Mouse (Mus musculus) MEL (cell line): ENCODE results near the gene Sv2c. TPM values are rescaled to one million over a fixed set of nuclear protein-coding genes. Genes with fewer than 3 reads are reported as not detected.

Experiments used
- DNase-seq: peaks from one replicate; pipeline ENCODE4 v3.0.0; 2011; ENCODE audit warnings: low read depth, low spot score
- H3K27ac ChIP-seq: 2 replicates; pipeline ENCODE4 v1.5.1; 2012; ENCODE audit warnings: low read depth, mild to moderate bottlenecking, control low read depth, low read length, moderate library complexity; ENCODE audit not compliant: control insufficient read depth
- H3K27me3 ChIP-seq, 2 experiments: fragments of 150-350 bp in 1 of 2; sonication (generic) in 1 of 2; 2 replicates each; pipeline ENCODE4 v1.6.1; 2012; ENCODE audit warnings: low read length in 2 of 2, mild to moderate bottlenecking in 2 of 2, improper control_type of control experiment in 1 of 2, moderate library complexity in 1 of 2; ENCODE audit not compliant: insufficient read depth in 2 of 2, control insufficient read depth in 1 of 2
- H3K36me3 ChIP-seq, 2 experiments: 2 replicates each; pipeline ENCODE4 v1.6.1; 2012 to 2014; ENCODE audit warnings: low read length in 2 of 2, improper control_type of control experiment in 1 of 2, inconsistent platforms in 1 of 2, mild to moderate bottlenecking in 1 of 2; ENCODE audit not compliant: insufficient read depth in 2 of 2, control insufficient read depth in 1 of 2
- H3K4me1 ChIP-seq, 2 experiments: fragments of 150-350 bp in 1 of 2; sonication (generic) in 1 of 2; 2 replicates each; pipeline ENCODE4 v1.6.1; 2012; ENCODE audit warnings: low read length in 2 of 2, improper control_type of control experiment in 1 of 2, mild to moderate bottlenecking in 1 of 2; ENCODE audit not compliant: insufficient read depth in 2 of 2, control insufficient read depth in 1 of 2
- H3K4me3 ChIP-seq, 2 experiments: fragments of 150-350 bp in 1 of 2; sonication (generic) in 1 of 2; 2 replicates each; pipeline ENCODE4 v1.5.1; 2012; ENCODE audit warnings: low read depth in 2 of 2, low read length in 2 of 2, mild to moderate bottlenecking in 2 of 2, moderate library complexity in 2 of 2, control low read depth in 1 of 2, improper control_type of control experiment in 1 of 2; ENCODE audit not compliant: control insufficient read depth in 1 of 2, insufficient read depth in 1 of 2
- H3K79me2 ChIP-seq: 2 replicates; pipeline ENCODE4 v1.6.1; 2012; ENCODE audit warnings: mild to moderate bottlenecking, low read length, moderate library complexity; ENCODE audit not compliant: control insufficient read depth, poor library complexity, insufficient read depth
- H3K9ac ChIP-seq: 2 replicates; pipeline ENCODE4 v1.6.1; 2012; ENCODE audit warnings: low read depth, mild to moderate bottlenecking, control low read depth, low read length, moderate library complexity; ENCODE audit not compliant: control insufficient read depth, poor library complexity, severe bottlenecking
- H3K9me3 ChIP-seq: fragments of 150-350 bp; sonication (generic); replicated peaks from 2 replicates; pipeline ENCODE4 v1.6.1; 2012; ENCODE audit warnings: mild to moderate bottlenecking, low read length, improper control_type of control experiment, moderate library complexity; ENCODE audit not compliant: insufficient read depth
- CHD2 ChIP-seq: IDR thresholded peaks from 2 replicates; pipeline ENCODE4 v1.6.1; 2011; ENCODE audit warnings: low read length, improper control_type of control experiment
- CTCF ChIP-seq, 3 experiments: IDR thresholded peaks in 2 of 3; conservative IDR thresholded peaks in 1 of 3; 2 replicates each; pipeline ENCODE4 v1.5.1; 2011 to 2012; ENCODE audit warnings: low read length in 3 of 3, low read depth in 2 of 3, mild to moderate bottlenecking in 2 of 3, improper control_type of control experiment in 1 of 3, inconsistent platforms in 1 of 3, mixed read lengths in 1 of 3, moderate library complexity in 1 of 3; ENCODE audit not compliant: control insufficient read depth in 1 of 3, insufficient read depth in 1 of 3, poor library complexity in 1 of 3, severe bottlenecking in 1 of 3
- ELF1 ChIP-seq: IDR thresholded peaks from 2 replicates; pipeline ENCODE4 v1.6.1; 2014; ENCODE audit warnings: low read depth, mild to moderate bottlenecking, inconsistent platforms, low read length, improper control_type of control experiment, moderate library complexity
- EP300 ChIP-seq, 2 experiments: IDR thresholded peaks; 2 replicates each; pipeline ENCODE4 v1.6.1; 2011; ENCODE audit warnings: improper control_type of control experiment in 2 of 2, low read length in 2 of 2, low read depth in 1 of 2, mild to moderate bottlenecking in 1 of 2
- GABPA ChIP-seq: IDR thresholded peaks from 2 replicates; pipeline ENCODE4 v1.6.1; 2012; ENCODE audit warnings: low read depth, mild to moderate bottlenecking, inconsistent platforms, low read length, improper control_type of control experiment, moderate library complexity
- JUND ChIP-seq: IDR thresholded peaks from 2 replicates; pipeline ENCODE4 v1.6.1; 2011; ENCODE audit warnings: low read depth, mild to moderate bottlenecking, improper control_type of control experiment, low read length
- MAFK ChIP-seq: IDR thresholded peaks from 2 replicates; pipeline ENCODE4 v1.6.1; 2011; ENCODE audit warnings: low read depth, mild to moderate bottlenecking, low read length, improper control_type of control experiment, borderline replicate concordance
- MAX ChIP-seq: IDR thresholded peaks from 2 replicates; pipeline ENCODE4 v1.6.1; 2011; ENCODE audit warnings: low read length, improper control_type of control experiment
- MAZ ChIP-seq: IDR thresholded peaks from 2 replicates; pipeline ENCODE4 v1.6.1; 2012; ENCODE audit warnings: low read depth, mild to moderate bottlenecking, inconsistent platforms, low read length, improper control_type of control experiment
- NRF1 ChIP-seq: IDR thresholded peaks from 2 replicates; pipeline ENCODE4 v1.6.1; 2014; ENCODE audit warnings: low read depth, mild to moderate bottlenecking, inconsistent platforms, low read length, improper control_type of control experiment, moderate library complexity; ENCODE audit not compliant: poor library complexity, insufficient read depth, severe bottlenecking
- POLR2A ChIP-seq, 2 experiments: IDR thresholded peaks; 2 replicates each; pipeline ENCODE4 v1.6.1; 2011 to 2012; ENCODE audit warnings: low read length in 2 of 2, mild to moderate bottlenecking in 2 of 2, control low read depth in 1 of 2, improper control_type of control experiment in 1 of 2, low read depth in 1 of 2, moderate library complexity in 1 of 2; ENCODE audit not compliant: control insufficient read depth in 1 of 2, insufficient read depth in 1 of 2, poor library complexity in 1 of 2
- POLR2AphosphoS2 ChIP-seq: IDR thresholded peaks from 2 replicates; pipeline ENCODE4 v1.6.1; 2011; ENCODE audit warnings: low read length, improper control_type of control experiment
- POLR2AphosphoS5 ChIP-seq: IDR thresholded peaks from 2 replicates; pipeline ENCODE4 v1.6.1; 2012; ENCODE audit warnings: low read depth, borderline replicate concordance, mild to moderate bottlenecking, inconsistent platforms, low read length, moderate library complexity, mixed read lengths
- RCOR1 ChIP-seq: IDR thresholded peaks from 2 replicates; pipeline ENCODE4 v1.6.1; 2012; ENCODE audit warnings: low read depth, mild to moderate bottlenecking, inconsistent platforms, low read length, improper control_type of control experiment
- SIN3A ChIP-seq: IDR thresholded peaks from 2 replicates; pipeline ENCODE4 v1.6.1; 2012; ENCODE audit warnings: low read length, improper control_type of control experiment, inconsistent platforms
- TBP ChIP-seq: IDR thresholded peaks from 2 replicates; pipeline ENCODE4 v1.8.0; 2011; ENCODE audit warnings: low read depth, low read length, improper control_type of control experiment
- TCF12 ChIP-seq: IDR thresholded peaks from 2 replicates; pipeline ENCODE4 v1.6.1; 2014; ENCODE audit warnings: low read depth, mild to moderate bottlenecking, inconsistent platforms, low read length, improper control_type of control experiment, moderate library complexity
- USF2 ChIP-seq, 2 experiments: IDR thresholded peaks; 2 replicates each; pipeline ENCODE4 v1.6.1; 2011 to 2012; ENCODE audit warnings: improper control_type of control experiment in 2 of 2, low read length in 2 of 2, borderline replicate concordance in 1 of 2, inconsistent platforms in 1 of 2, low read depth in 1 of 2, mild to moderate bottlenecking in 1 of 2; ENCODE audit not compliant: insufficient read depth in 1 of 2
- ZC3H11A ChIP-seq: IDR thresholded peaks from 2 replicates; pipeline ENCODE4 v1.6.1; 2012; ENCODE audit warnings: low read depth, mild to moderate bottlenecking, inconsistent platforms, low read length, improper control_type of control experiment
- ZKSCAN1 ChIP-seq: IDR thresholded peaks from 2 replicates; pipeline ENCODE4 v1.6.1; 2012; ENCODE audit warnings: low read depth, mild to moderate bottlenecking, inconsistent platforms, low read length, improper control_type of control experiment, moderate library complexity
- ZMIZ1 ChIP-seq: IDR thresholded peaks from 2 replicates; pipeline ENCODE4 v1.6.1; 2012; ENCODE audit warnings: low read depth, mild to moderate bottlenecking, inconsistent platforms, low read length, improper control_type of control experiment, moderate library complexity
- polyA plus RNA-seq, 2 experiments: library from polyadenylated mRNA; stranded (reverse) in 1 of 2; unstranded in 1 of 2; fragments of >175 nt in 1 of 2; fragments of >200 nt in 1 of 2; gene quantifications; 2 replicates each; pipeline versions ENCODE4 v1.2.1 to v1.2.4; 2012; ENCODE audit warnings: low replicate concordance in 2 of 2, low read depth in 1 of 2; ENCODE audit not compliant: insufficient read length in 2 of 2, insufficient read depth in 1 of 2, missing spikeins in 1 of 2
- total RNA-seq: library from RNA; depleted of rRNA; stranded (reverse); fragments of 300-350 nt; gene quantifications from 2 replicates; pipeline ENCODE4 v1.2.3, GENCODE M21; 2012

Sv2c gene
- total and polyA plus RNA-seq, 3 experiments, result 0.01 TPM; not detected in 2

DNA sequence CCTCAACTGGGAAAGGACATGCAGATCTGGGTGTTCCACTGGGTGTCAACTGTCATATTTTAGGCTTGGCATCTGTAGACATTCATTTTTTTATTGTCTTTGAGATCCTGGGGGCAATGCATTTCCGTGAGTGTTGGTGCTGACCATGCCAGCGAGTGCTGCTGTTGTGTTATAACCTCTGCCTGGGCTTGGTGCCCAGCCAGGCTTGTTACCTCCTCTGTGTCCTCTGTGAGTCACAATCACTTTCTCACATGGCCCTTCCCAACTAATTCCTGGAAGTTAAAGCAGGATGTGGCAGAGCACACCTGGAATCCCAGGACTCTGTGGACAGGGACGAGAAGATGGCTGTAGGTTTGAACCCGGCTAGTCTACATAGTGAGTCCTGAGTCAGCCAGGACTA, 209.8 kb downstream of the Sv2c start:
- H3K36me3 ChIP-seq, result peaks cover 0 to 2% of the 10 kb centered on the region in 2 experiments; a peak in 1 of 4 replicates
- no peak overlapping the region for H3K9ac ChIP-seq
- peaks cover 0 to 1% of the 10 kb centered on the region in 2 experiments; a peak in 1 of 4 replicates for H3K27me3 ChIP-seq
- H3K4me3 ChIP-seq, result no peak overlapping the region
- DNase-seq, result no peak
- no peaks in the 10 kb centered on the region for H3K4me1 ChIP-seq
- no peaks in the 10 kb centered on the region for H3K79me2 ChIP-seq
- H3K27ac ChIP-seq, result no peak overlapping the region
- TF ChIP-seq GABPA (no peak), SIN3A (no peak), EP300 (IDR thresholded peaks at IDR 0.05; ENCODE audit: low read depth in 1 of 2, low read length in 2 of 2) (no peak)
- no peaks in the 10 kb centered on the region for H3K9me3 ChIP-seq

DNA sequence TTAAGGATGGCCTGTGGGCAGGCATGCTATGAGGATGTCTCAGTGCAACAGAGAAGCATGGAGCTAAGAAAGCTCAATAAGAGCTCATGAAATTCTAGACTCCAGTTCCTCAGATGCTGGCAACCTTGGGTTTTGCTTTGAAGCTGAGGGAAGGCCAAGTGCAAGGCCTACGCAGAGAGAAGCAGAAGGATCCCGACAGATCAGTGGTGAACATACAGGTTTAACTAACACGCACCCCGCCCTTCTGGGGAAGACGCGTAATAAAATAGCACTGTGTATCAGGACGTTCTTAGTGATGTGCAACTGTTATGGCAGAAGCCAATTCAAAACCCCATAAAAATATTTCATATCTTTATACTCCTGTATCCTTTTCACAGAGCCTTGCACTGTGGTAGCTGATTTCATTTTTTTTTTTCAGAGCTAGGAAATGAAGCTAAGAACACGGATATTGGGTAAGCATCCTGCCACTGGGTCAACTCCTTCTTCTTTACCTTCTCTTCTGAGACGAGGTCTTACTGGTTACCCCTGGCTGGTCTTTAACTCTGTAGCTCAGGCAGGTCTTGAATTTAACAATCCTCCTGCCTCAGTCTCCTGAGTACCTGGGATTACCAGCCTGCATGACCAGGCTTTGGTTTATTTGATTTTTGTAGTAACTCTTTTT, 213.6 kb downstream of the Sv2c start:
- peak; percentile 38 for DNase-seq
- Histone ChIP-seq H3K4me3 (no peak overlapping the region), H3K9me3 (no peaks in the 10 kb centered on the region), H3K36me3 (peaks cover 0 to 2% of the 10 kb centered on the region in 2 experiments; a peak in 1 of 4 replicates), H3K9ac (no peak overlapping the region), H3K4me1 (no peaks in the 10 kb centered on the region), H3K27me3 (no peaks in the 10 kb centered on the region), H3K79me2 (no peaks in the 10 kb centered on the region), H3K27ac (no peak overlapping the region)
- TF ChIP-seq POLR2AphosphoS2, result no peak
- TF ChIP-seq SIN3A, result no peak
- no peak for TF ChIP-seq POLR2AphosphoS5
- no peak for TF ChIP-seq ELF1
- TF ChIP-seq TBP, result no peak
- no peak for TF ChIP-seq RCOR1
- no peak for TF ChIP-seq CTCF (IDR thresholded peaks at IDR 0.05 in 2 of 3, conservative IDR thresholded peaks at IDR 0.05 in 1 of 3; ENCODE audit: control insufficient read depth in 1 of 3, insufficient read depth in 1 of 3, low read depth in 2 of 3, low read length in 3 of 3, poor library complexity in 1 of 3, severe bottlenecking in 1 of 3)
- TF ChIP-seq JUND, result no peak
- TF ChIP-seq TCF12, result no peak
- TF ChIP-seq NRF1, result no peak
- no peak for TF ChIP-seq ZC3H11A
- no peak for TF ChIP-seq MAX
- no peak for TF ChIP-seq CHD2
- no peak for TF ChIP-seq ZMIZ1
- no peak for TF ChIP-seq EP300 (IDR thresholded peaks at IDR 0.05; ENCODE audit: low read depth in 1 of 2, low read length in 2 of 2)
- TF ChIP-seq MAZ, result no peak
- no peak for TF ChIP-seq USF2 (IDR thresholded peaks at IDR 0.05; ENCODE audit: borderline replicate concordance in 1 of 2, insufficient read depth in 1 of 2, low read depth in 1 of 2, low read length in 2 of 2)
- no peak for TF ChIP-seq ZKSCAN1
- TF ChIP-seq POLR2A (IDR thresholded peaks at IDR 0.05; ENCODE audit: control insufficient read depth in 1 of 2, insufficient read depth in 1 of 2, low read depth in 1 of 2, low read length in 2 of 2, poor library complexity in 1 of 2), result no peak
- TF ChIP-seq MAFK, result no peak
